Mouse (Mus musculus) embryo, embryonic 11.5 days (tissue): ENCODE measurements around the gene Pitpnm2.

ENCODE experiments used
- DNase-seq: peaks from one replicate; pipeline ENCODE4 v3.0.0-alpha.2; 2012; ENCODE audit warnings: low read depth, low spot score

Gene Pitpnm2

GRCm38 (mm10) chr5:124095077-124095581 lies 154.4 kb downstream of the Pitpnm2 start:
- DNase-seq, result no peak

DNA sequence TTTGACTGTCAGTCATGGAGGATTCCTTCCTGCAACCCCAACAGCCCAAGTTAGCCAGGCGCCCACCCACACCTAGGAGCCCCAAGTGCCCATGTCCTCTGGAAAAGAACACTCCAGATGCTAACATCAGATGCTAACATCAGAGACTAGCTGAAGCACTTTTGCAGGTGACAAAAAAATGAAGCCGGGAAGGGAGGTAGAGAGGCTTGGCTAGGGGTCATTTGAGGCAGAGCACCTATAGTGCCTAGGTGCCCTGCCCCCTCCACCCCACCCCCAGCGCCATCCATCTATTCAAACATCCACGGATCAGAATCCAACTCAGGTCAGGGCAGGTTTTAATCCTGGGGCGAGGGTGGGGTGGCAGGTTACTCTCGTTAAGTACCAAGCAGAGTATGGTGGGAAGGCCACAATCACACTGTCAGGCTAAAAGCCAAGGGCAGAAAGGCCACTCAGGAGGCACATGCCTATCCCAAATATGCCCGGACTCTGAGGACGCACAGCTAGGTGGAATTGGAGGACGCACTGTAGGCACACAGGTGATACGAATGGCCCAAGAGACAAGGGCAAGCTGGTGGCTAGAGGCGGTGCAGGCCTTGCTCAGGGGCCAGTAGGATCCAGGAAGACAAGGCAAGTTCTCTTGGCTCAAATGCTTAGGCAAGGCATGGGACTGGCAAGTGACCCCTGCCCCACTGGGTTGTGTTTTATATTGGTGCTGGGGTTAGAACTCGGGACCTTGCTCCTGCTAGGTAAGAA lies 155.5 kb downstream of the Pitpnm2 start:
- no peak for DNase-seq

DNA sequence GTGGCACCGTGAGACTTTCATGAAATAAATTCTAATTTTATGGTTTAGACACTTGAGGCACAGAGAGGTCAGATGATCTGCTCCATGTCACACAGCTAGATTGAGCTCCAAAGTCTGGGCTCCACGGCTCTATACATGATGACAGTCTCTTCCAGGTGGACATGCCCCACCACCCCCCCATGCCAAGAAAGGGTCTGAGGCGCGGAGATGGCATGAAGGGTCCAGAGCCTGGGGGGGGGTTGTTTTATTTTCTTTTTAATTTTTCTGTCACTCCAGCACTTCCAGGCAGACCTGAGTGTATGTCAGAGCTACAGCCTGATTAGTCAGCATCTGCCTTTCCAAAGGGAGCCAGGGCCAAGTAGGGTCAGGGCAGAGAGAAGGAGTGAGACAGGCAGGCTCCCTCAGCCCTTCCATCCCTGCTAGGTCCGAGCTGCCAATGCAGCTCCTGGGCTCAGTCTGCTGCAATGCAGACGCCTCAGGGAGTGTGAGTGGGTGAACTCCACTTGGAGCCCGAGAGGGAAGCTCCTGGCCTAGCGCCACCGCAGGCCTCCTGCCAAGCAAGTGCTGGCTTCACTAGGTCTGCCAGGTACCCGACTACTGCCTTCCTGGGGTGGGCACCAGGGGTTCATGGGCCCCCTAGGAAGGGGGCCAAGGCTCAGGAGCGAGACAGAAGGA lies 156.3 kb downstream of the Pitpnm2 start:
- DNase-seq, result no peak

DNA sequence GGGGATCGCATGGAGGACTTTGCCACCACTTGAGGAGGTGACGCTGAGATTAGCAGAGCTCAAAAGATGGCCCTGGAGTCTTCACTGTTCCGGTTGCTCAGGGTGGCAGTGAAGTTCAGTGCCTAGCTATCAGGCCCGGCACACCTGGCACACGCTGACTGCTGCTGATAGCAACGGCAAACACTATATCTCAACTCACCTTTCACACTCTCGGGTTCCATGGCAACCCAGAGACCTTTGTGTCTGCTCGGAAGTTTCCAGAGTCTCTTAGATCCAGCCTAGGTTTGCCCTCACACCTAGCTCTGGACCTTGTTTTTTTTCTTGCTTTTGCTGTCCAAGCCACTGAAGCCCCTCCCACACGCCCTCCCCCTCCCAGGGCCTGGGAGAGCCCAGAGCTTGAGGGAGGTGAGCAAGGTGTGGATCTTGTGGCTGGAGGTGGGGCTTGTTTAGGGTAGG lies 157.6 kb downstream of the Pitpnm2 start:
- no peak for DNase-seq

GRCm38 (mm10) chr5:124089868-124090267 lies 159.7 kb downstream of the Pitpnm2 start:
- no peak for DNase-seq

DNA sequence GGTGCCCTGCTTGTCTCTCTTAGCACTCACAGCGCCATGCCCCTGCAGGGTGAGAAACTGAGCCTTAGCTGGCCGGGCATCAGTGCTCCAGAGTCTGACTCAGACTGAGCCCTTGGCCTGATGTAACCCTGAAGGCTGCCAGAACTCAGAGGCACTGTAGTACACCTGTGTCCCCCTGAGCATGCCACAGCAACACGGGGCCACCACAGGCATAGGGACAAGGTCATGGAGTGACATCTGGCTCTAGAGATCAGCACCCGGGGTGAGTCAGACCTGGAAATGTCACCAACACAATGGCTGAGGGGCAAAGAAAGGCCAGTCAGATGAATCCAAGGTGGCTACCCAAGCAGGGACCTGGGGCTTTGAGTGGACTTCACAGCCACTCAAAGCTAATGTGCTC lies 162.7 kb downstream of the Pitpnm2 start:
- DNase-seq, result no peak

DNA sequence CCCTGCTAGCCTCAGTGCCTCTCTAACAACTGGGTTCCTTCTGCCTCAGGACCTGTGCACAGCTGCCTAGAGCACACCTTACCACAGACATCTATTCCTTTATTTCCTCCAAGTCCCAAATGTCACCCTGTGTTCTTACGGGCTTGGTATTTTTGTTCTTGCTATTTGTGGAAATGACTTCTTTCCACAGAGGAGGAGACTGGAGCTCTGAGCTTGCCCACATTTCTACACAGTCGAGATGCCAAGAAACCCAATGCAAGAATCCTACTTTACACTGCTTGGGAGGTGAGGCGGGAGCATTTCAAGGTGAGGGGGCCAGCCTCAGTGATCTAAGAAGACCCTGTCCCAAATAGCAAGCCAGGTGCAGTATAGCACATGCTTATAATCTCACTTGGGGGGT lies 164.0 kb downstream of the Pitpnm2 start:
- no peak for DNase-seq

DNA sequence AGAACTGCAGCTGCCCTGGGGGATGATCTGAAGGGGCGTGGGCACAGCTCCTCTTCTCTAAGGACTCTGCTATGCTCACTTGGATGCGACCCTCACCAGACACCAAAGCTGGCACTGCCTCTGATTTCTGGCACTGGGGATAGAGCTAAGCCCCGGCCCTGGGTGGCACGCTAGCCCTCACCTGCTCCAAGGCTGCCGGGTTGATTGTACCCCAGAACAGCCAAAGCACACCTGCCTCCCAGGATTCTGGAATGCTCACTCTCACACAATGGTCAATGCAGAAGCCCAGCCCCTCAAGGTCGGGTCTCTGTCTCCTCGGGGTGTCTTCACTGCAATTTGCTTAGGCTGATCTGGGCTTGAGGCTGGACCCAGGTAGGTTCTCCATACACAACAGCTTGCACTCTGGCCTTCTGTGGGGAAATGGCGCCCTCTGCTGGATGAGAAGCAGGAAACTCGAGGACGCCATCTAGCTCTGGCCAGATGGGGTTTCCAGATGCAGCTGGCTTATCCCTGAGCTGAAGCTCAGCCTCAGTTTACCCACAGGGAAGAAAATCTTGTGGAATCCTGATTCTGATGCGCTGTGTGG lies 164.9 kb downstream of the Pitpnm2 start:
- DNase-seq, result peak; percentile 73

- no peak for DNase-seq
Observed at GRCm38 (mm10) chr5:124083850-124084587, 165.5 kb downstream of the Pitpnm2 start.

GRCm38 (mm10) chr5:124082941-124083688 lies 166.4 kb downstream of the Pitpnm2 start:
- DNase-seq, result no peak

GRCm38 (mm10) chr5:124082447-124082846 lies 167.1 kb downstream of the Pitpnm2 start:
- no peak for DNase-seq

- no peak for DNase-seq
Observed at GRCm38 (mm10) chr5:124079880-124080279, 169.7 kb downstream of the Pitpnm2 start.

GRCm38 (mm10) chr5:124078794-124079416 lies 170.7 kb downstream of the Pitpnm2 start:
- DNase-seq, result no peak

DNA sequence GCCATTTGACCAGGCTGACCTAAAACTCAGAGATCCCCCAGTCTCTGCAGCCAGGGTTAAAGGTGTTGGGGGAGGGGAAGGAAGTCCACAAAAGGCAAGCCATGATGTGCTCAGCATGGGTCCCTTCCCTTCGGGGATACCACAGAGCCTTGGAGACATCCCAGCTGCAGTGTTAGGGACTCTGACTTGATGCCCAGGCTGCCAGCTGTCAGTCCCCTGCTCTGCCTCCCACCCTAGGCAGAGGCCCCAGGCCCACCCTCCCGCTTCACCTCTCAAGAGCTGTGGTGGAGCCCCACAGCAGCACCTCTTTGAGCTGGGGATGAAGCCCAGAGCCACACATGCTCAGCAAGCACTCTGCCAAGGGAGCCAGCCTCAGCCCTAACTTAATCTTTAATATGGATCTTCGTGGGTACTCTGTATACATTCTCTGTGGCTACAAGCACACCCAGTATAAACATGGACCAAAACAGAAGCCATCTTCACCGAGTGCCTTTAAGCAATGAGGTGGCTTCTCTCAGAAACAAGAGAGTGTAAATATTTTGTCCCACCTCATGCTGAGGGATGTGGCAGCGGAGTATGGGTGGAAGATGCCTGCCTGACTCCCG lies 171.6 kb downstream of the Pitpnm2 start:
- DNase-seq, result no peak

GRCm38 (mm10) chr5:124077241-124077640 lies 172.3 kb downstream of the Pitpnm2 start:
- DNase-seq, result no peak

DNA sequence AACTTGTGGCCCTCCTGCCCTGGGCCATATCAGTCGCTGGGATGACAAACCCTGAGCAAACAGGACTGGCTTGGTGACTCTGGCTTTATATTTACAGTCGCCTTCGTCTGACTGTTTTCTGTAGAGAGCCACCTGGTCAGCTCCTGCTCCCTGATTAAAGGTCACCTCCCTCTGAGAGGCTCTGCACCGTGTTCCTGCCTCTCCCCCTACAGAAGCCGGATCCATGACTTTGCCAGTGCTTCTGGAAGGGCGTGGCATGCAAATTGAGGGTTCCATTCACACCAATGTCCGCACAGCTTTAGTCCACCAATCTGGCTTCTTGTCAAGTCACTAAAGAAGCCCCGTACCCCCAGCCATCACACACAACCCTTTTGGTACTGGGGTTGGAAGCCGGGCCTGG lies 173.0 kb downstream of the Pitpnm2 start:
- no peak for DNase-seq

DNA sequence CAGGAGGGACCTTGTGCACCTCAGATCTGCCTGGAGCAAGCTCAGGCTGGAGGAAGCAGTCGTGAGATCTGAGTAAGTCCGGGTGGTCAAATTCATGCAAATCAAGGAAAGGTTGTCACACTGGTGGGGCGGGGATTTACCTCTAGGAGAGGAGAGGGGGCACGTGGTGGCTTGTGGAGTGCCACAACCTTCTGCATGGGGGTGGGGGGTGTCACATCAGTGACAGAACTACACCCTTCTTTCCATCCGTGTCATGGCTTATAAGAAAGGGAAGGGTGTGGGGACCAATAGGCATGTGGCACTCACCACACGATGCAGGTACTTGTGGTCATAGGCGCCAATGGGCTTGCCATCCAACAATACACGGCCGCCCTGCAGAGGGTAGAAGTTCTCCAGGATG lies 173.8 kb downstream of the Pitpnm2 start:
- no peak for DNase-seq

DNA sequence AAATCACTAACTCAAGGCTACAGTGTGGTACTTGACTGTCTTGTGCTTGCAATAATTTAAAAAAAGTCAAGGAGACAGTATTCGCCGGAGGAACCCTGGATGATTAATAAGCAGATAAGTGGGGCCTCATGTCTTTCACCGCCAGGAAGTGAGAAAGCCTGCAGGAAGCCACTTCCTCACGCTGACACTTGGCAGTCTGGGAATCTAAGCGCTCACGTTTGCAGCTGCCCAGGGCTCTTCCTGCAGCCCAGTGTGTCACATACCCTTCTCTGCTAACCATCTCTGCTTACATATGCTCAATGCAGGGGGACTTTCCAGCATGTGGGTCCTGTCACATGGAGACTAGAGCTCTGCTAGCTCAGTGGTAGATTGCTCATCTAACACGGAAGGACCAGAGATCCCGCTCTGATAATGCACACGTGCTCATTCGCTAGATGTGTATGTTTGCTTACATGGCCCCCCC lies 174.7 kb downstream of the Pitpnm2 start:
- no peak for DNase-seq

- no peak for DNase-seq
Observed at GRCm38 (mm10) chr5:124073682-124074081, 175.9 kb downstream of the Pitpnm2 start.

- DNase-seq, result no peak
Observed at GRCm38 (mm10) chr5:124069657-124070056, 179.9 kb downstream of the Pitpnm2 start.
